Mouse (Mus musculus) lung, embryonic 15.5 days (tissue): ENCODE results near the gene Mrtfa. TPM values are rescaled to one million over a fixed set of nuclear protein-coding genes. Genes with fewer than 3 reads are reported as not detected.

Source experiments
- ATAC-seq: fragments of 200-750 bp; cut with Nextera tagmentation; 2 replicates; pipeline ENCODE4 v1.8.0; 2017; ENCODE audit warnings: moderate number of reproducible peaks, borderline replicate concordance; ENCODE audit not compliant: low FRiP score, low TSS enrichment; ENCODE audit errors: extremely low read depth
- H3K27ac ChIP-seq: fragments of 300-500 bp; sonication (generic); 2 replicates; pipeline ENCODE4 v1.5.1; 2015; ENCODE audit warnings: moderate library complexity, mild to moderate bottlenecking, inconsistent platforms
- H3K27me3 ChIP-seq: fragments of 300-500 bp; sonication (generic); 2 replicates; pipeline ENCODE4 v1.6.1; 2015; ENCODE audit warnings: inconsistent platforms
- H3K36me3 ChIP-seq: fragments of 300-500 bp; sonication (generic); 2 replicates; pipeline ENCODE4 v1.6.1; 2015; ENCODE audit warnings: inconsistent platforms
- H3K4me1 ChIP-seq: fragments of 300-500 bp; sonication (generic); 2 replicates; pipeline ENCODE4 v1.6.1; 2015; ENCODE audit warnings: inconsistent platforms
- H3K4me2 ChIP-seq: fragments of 300-500 bp; sonication (generic); 2 replicates; pipeline ENCODE4 v1.6.1; 2015; ENCODE audit warnings: inconsistent platforms, mild to moderate bottlenecking, moderate library complexity
- H3K4me3 ChIP-seq: fragments of 300-500 bp; sonication (generic); 2 replicates; pipeline ENCODE4 v1.5.1; 2015; ENCODE audit warnings: mild to moderate bottlenecking, inconsistent platforms
- H3K9ac ChIP-seq: fragments of 300-500 bp; sonication (generic); 2 replicates; pipeline ENCODE4 v1.6.1; 2015; ENCODE audit warnings: inconsistent platforms
- H3K9me3 ChIP-seq: fragments of 300-500 bp; sonication (generic); 2 replicates; pipeline ENCODE4 v1.6.1; 2016; ENCODE audit warnings: inconsistent platforms
- whole genome bisulfite sequencing: fragments of 180-500 bp; shearing (Covaris S2); methylation state at CpG from one replicate; pipeline ENCODE4 v1.1.7; 2015; 5-methylcytosine and 5-hydroxymethylcytosine counted together
- polyA plus RNA-seq: library from polyadenylated mRNA; unstranded; fragments of >200 nt; fragmentation: Nextera tagmentation; extraction: Ambion mirVana; gene quantifications from 2 replicates; pipeline ENCODE4 v1.2.1, GENCODE M21; 2015

Gene Mrtfa
- polyA plus RNA-seq: 23.2 and 24.2 TPM in 2 replicates

DNA sequence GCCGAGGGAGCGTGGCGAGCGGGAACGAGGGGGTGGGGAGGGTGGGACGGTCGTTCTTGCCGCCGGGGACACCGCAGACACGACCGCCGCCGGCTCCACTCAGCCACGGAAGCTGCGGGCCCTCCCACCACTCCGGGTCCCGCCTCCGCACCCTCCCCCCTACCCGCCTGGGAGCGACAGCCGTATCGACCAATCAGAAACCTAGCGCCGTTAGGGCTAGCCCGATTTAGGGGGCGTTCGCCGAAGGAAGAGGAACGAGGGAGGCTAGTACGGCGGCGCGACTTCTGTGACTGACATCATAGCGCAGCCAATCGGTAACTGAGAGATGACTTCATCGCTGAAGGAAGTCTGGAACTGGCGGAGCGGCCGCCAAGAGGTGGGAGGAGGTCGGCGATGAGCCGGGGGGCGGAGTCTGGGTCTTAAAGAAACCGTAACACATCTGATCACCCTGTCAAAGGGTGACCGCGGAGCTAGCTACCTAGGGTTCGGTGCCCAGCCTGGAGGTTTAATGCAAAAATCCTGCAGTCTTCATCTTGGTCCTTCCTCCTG is at the start of gene Mrtfa:
Gene Mrtfa, minus strand, starts transcription at position 128 of the 549 bp plus-strand sequence.
- WGBS: under 1% methylated on average over 44 of the region's 48 CpGs
- Histone ChIP-seq H3K27ac (peak within 1 kb of the TSS; percentile 69), H3K4me2 (peak within 1 kb of the TSS; percentile 87), H3K9me3 (no peaks in the 10 kb centered on the region), H3K4me3 (peak within 1 kb of the TSS; percentile 71), H3K9ac (peak within 1 kb of the TSS; percentile 92), H3K36me3 (no peaks in the 10 kb centered on the region), H3K27me3 (no peaks in the 10 kb centered on the region), H3K4me1 (peaks cover 39% of the 10 kb centered on the region)
- peak; percentile 99 for ATAC-seq

DNA sequence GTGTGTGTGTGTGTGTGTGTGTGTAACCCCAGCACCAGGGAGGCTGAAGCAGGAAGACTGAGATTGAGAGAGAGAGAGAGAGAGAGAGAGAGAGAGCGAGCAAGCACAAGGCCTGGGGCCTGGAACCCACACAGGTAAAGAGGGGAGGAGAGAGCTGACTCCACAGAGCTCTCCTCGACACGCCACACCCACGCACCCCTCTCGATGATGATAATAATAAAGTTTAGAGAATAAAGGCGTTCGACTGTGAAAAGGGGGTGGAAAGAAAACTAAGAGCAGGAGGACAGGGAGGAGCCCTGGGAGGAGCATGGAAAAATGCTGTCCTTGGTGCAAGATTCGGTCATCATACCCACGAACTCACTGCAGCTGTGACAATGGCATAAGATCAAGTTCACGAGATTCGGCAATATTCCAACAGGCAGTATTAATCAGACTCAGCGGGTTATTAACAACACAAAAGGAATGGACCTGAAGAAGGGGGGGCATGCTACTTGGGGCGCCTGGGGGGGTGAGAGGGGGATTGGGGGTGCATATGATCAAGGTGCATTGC is 49.3 kb upstream of the Mrtfa start:
- H3K27me3 ChIP-seq: peaks cover 22% of the 10 kb centered on the region
- no peak overlapping the region for H3K4me3 ChIP-seq
- no peaks in the 10 kb centered on the region for H3K9me3 ChIP-seq
- H3K9ac ChIP-seq: no peak overlapping the region
- peaks cover 9% of the 10 kb centered on the region for H3K4me1 ChIP-seq
- no peaks in the 10 kb centered on the region for H3K36me3 ChIP-seq
- H3K4me2 ChIP-seq: no peak overlapping the region
- no peak overlapping the region for H3K27ac ChIP-seq
- ATAC-seq: no peak
- WGBS: 72% methylated on average over 13 of the region's 13 CpGs

DNA sequence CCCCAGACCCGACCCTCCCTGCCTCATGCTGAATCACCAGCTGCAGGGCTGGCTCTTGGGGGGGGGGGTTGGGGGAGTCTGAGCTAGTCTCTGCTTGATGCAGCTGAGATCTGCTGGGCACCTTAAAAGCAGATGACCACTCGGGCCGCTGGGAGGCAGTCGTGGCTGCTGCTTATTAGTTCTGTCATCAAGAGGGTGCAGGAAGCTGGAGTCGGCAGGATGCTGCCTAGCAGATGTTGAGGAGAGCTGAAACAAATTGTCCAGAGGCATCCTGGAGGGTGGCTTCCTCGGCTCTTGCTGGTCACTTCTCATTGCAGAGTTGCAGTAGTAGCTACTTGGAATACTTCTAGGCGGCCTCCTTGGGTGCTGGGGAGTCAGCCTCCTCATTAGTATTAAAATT is 48.7 kb upstream of the Mrtfa start:
- ATAC-seq: no peak
- WGBS: 18% methylated on average over 7 of the region's 7 CpGs
- no peak overlapping the region for H3K27ac ChIP-seq
- no peak overlapping the region for H3K4me2 ChIP-seq
- peaks cover 28% of the 10 kb centered on the region for H3K27me3 ChIP-seq
- H3K9ac ChIP-seq: no peak overlapping the region
- peaks cover 9% of the 10 kb centered on the region for H3K4me1 ChIP-seq
- no peak overlapping the region for H3K4me3 ChIP-seq
- no peaks in the 10 kb centered on the region for H3K36me3 ChIP-seq
- no peaks in the 10 kb centered on the region for H3K9me3 ChIP-seq

DNA sequence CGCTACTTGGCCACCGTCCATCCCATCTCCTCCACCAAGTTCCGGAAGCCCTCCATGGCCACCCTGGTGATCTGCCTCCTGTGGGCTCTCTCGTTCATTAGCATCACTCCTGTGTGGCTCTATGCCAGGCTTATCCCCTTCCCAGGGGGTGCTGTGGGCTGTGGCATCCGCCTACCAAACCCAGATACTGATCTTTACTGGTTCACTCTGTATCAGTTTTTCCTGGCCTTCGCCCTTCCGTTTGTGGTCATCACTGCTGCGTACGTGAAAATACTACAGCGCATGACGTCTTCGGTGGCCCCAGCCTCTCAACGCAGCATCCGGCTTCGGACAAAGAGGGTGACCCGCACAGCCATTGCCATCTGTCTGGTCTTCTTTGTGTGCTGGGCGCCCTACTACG is 46.9 kb upstream of the Mrtfa start:
- no peak overlapping the region for H3K27ac ChIP-seq
- peaks cover 32% of the 10 kb centered on the region for H3K27me3 ChIP-seq
- no peaks in the 10 kb centered on the region for H3K36me3 ChIP-seq
- H3K4me1 ChIP-seq: peaks cover 9% of the 10 kb centered on the region
- H3K9me3 ChIP-seq: no peaks in the 10 kb centered on the region
- 87% methylated on average over 18 of the region's 18 CpGs for WGBS
- H3K4me3 ChIP-seq: no peak overlapping the region
- H3K4me2 ChIP-seq: no peak overlapping the region
- H3K9ac ChIP-seq: no peak overlapping the region
- no peak for ATAC-seq

DNA sequence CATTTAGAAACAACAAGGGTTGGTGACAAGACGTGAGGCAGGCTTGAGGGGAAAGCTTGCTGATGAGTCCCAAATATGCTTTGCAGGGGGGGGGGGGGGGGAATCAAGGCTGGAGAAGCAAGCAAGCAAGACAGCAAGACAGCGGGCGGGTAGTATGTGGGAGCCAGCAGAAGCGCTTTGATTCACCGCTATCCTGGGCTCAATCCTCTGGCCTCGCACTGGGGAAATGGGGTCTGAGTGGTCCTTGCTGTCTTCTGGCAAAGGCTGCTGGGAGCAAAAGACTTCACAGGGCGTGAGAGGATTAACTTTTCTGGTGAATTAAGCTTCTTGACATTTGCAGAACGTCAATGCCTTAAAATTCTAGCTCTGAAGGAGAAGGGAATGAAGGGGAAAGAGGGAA is 45.5 kb upstream of the Mrtfa start:
- 6% methylated on average over 8 of the region's 8 CpGs for WGBS
- Histone ChIP-seq H3K9ac (no peak overlapping the region), H3K4me2 (peak overlapping the region; percentile 55), H3K4me3 (peak overlapping the region; percentile 31), H3K36me3 (no peaks in the 10 kb centered on the region), H3K27me3 (peaks cover 32% of the 10 kb centered on the region), H3K27ac (no peak overlapping the region), H3K9me3 (no peaks in the 10 kb centered on the region), H3K4me1 (peaks cover 9% of the 10 kb centered on the region)
- no peak for ATAC-seq

DNA sequence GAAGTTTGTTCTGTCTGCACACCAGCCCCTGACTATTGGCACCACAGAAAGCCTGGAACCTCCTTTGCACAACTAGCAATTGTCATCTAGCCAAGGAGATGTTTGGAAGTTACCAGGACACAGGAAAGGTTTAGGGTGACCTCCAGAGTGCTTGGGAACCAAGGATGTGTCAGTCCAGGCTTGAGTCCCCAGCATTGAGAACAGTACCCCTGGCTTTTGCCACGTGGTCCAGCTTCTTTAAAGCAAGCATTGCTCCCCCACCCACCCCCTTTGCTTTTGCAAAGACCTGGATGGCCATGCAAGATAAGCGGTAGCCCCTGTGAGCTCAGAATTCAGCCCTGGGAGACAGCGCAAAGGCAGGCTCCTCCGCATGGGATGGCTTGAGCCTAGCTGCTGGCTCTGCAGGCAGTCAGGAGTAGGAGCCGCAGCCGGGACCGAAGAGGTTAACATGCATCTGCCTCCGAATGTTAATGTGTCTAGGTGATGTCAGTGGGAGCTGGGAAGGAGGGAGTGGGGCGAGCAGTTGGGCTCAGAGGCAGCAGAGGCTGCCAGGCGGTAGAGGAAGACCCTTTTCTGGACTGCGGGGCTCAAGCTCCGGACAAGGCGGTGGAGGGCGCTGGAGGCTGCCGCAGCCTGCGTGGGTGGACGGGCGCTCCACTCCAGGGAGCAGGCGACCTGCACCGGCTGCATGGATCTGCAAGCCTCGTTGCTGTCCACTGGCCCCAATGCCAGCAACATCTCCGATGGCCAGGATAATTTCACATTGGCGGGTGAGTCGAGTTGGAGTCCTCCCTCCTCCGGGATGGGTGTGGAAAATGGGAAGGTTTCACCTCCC is 44.7 kb upstream of the Mrtfa start, which contains the start of gene Mchr1:
Gene Mchr1, plus strand, starts transcription at position 414 of the 835 bp plus-strand sequence.
- 2% methylated on average over 25 of the region's 25 CpGs for WGBS
- Histone ChIP-seq H3K9ac (no peak within 1 kb of the TSS), H3K36me3 (no peaks in the 10 kb centered on the region), H3K4me1 (peaks cover 7% of the 10 kb centered on the region), H3K27me3 (peaks cover 32% of the 10 kb centered on the region), H3K4me3 (peak within 1 kb of the TSS; percentile 31), H3K4me2 (peak within 1 kb of the TSS; percentile 55), H3K27ac (no peak within 1 kb of the TSS), H3K9me3 (no peaks in the 10 kb centered on the region)
- ATAC-seq: peak; percentile 78; the same call in 1 of the 2 replicates

DNA sequence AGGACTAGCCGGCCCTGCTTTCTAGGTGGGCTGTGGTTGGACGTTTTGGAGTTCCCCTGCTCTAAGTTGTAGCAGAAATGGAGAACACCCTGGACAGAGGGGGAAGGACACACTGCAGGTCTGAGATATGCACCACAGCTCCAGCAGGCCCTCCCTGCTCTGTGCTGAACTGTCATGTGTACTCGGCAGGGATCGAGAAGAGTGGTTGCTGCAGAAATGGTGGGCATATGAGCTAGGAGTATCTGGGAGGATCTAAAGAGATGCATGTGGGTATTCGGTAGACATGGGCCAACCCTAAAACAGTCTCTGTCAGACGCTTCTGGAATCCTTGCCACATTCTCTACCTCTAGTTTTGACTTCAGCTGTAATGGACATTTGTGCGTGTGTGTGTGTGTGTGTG is 40.8 kb upstream of the Mrtfa start:
- H3K9me3 ChIP-seq: no peaks in the 10 kb centered on the region
- 64% methylated on average over 7 of the region's 7 CpGs for WGBS
- H3K27ac ChIP-seq: no peak overlapping the region
- no peak overlapping the region for H3K4me3 ChIP-seq
- H3K27me3 ChIP-seq: peaks cover 13% of the 10 kb centered on the region; the same call in 1 of the 2 replicates
- ATAC-seq: no peak
- peaks cover 7% of the 10 kb centered on the region for H3K4me1 ChIP-seq
- H3K9ac ChIP-seq: no peak overlapping the region
- H3K36me3 ChIP-seq: no peaks in the 10 kb centered on the region
- no peak overlapping the region for H3K4me2 ChIP-seq

DNA sequence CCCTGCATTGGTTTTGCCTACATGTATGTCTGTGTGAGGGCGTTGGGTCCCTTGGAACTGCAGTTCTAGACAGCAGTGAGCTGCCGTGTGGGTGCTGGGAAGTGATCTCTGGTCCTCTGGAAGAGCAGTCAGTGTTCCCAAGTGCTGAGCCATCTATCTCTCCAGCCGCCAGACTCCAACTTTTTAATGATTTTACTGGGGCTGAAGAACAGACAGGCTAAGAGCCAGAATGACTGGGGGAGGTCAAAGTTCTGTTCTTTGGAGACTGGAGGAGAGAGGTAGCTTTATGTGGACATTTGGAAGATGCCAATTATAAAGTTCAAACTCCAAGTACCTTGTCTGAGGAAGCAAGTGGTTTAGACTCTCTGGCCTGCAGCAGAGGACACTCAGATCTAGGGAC is 39.2 kb upstream of the Mrtfa start:
- Histone ChIP-seq H3K27ac (no peak overlapping the region), H3K9me3 (no peaks in the 10 kb centered on the region), H3K4me1 (no peaks in the 10 kb centered on the region), H3K9ac (no peak overlapping the region), H3K4me2 (no peak overlapping the region), H3K4me3 (no peak overlapping the region), H3K27me3 (peaks cover 10% of the 10 kb centered on the region; the same call in 1 of the 2 replicates), H3K36me3 (no peaks in the 10 kb centered on the region)
- ATAC-seq: no peak
- WGBS: 56% methylated on average over 3 of the region's 3 CpGs

DNA sequence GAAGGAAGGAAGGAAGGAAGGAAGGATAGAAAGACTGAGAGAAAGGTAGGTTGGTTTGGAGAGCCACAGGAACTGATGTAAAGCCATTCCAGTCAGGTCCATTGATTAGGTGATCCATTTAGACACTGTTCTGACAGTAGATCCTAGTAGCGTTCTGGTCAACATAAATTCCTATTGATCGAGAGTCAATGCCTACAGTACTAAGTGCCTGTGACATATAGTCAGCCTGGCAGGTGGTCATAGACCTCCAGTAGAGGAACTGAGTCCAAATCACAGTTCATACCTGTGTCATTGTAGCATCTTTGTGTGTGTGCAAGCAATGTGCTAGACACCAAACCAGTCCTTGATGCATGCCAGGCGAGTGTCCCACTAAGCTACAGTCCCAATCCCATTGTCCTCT is 37.7 kb upstream of the Mrtfa start:
- Histone ChIP-seq H3K9ac (no peak overlapping the region), H3K4me3 (no peak overlapping the region), H3K9me3 (no peaks in the 10 kb centered on the region), H3K4me2 (no peak overlapping the region), H3K4me1 (no peaks in the 10 kb centered on the region), H3K27me3 (no peaks in the 10 kb centered on the region), H3K27ac (no peak overlapping the region), H3K36me3 (no peaks in the 10 kb centered on the region)
- no peak for ATAC-seq
- WGBS: 87% methylated on average over 3 of the region's 3 CpGs

DNA sequence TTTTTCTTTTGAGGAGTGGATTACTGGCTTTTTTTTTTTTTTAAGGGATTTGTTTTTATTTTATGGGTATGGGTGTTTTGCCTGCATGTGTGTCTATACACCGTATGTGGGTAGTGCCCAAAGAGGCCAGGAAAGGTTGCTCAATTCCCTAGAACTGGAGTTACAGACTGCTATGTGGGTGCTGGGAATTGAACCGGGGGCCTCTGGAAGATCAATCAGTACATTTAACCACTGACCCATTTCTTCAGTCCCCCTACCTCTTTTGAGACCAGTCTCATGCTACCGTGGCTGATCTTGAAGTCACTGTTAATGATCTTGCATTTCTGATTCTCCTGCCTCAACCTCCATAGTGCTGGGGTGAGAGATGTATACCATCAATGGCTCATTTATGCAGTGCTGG is 36.7 kb upstream of the Mrtfa start:
- ATAC-seq: no peak
- WGBS: 86% methylated on average over 3 of the region's 3 CpGs

DNA sequence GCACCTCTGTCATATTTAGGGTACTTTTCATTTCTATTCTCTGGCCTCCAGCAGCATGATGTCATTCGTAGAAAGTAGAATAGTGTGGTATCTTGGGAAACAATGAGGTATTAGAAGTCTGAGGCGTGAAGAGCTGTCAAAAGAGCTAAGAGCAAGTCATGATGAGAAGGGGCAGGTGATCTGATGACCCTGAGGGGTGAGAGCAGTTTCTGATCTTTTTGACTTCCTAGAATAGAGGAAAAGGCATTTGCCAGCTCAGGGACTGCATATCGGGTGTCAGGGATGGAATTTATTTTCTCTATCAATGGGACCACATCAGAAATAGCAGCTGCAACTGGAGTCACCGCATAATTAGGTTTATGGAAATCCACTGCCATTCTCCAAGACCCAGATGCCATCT is 36.2 kb upstream of the Mrtfa start:
- Histone ChIP-seq H3K4me3 (no peak overlapping the region), H3K27me3 (no peaks in the 10 kb centered on the region), H3K4me2 (no peak overlapping the region), H3K9ac (no peak overlapping the region), H3K36me3 (no peaks in the 10 kb centered on the region), H3K27ac (no peak overlapping the region), H3K4me1 (no peaks in the 10 kb centered on the region), H3K9me3 (no peaks in the 10 kb centered on the region)
- no peak for ATAC-seq
- 74% methylated on average over 4 of the region's 4 CpGs for WGBS

More for the DNA sequence above, 36.7 kb upstream of the Mrtfa start:
- H3K9ac ChIP-seq: no peak overlapping the region
- no peaks in the 10 kb centered on the region for H3K27me3 ChIP-seq
- H3K4me2 ChIP-seq: no peak overlapping the region
- no peaks in the 10 kb centered on the region for H3K4me1 ChIP-seq
- H3K27ac ChIP-seq: no peak overlapping the region
- H3K4me3 ChIP-seq: no peak overlapping the region
- H3K9me3 ChIP-seq: no peaks in the 10 kb centered on the region
- no peaks in the 10 kb centered on the region for H3K36me3 ChIP-seq

DNA sequence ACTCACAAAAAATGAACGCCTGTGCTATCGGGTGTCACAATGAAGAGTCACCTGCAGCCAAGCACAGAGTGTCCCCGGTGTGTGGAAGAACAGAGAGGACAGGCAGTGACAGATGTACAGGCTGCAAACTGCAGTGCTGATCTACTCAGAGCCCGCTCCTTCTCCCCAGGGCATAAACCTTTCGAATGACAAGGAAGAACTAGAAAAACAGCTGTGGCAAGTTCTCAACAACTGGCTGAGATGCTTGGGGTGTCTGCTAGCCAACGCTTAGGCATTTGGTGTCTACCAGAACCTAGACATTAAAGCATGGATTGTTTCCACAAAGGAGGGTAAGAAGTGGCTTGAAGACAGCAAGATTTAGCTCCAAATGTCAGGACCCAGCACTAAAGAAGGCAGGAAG is 35.2 kb upstream of the Mrtfa start:
- ATAC-seq: no peak
- no peak overlapping the region for H3K4me3 ChIP-seq
- 62% methylated on average over 6 of the region's 6 CpGs for WGBS
- no peak overlapping the region for H3K4me2 ChIP-seq
- no peaks in the 10 kb centered on the region for H3K9me3 ChIP-seq
- no peaks in the 10 kb centered on the region for H3K4me1 ChIP-seq
- H3K9ac ChIP-seq: no peak overlapping the region
- H3K36me3 ChIP-seq: no peaks in the 10 kb centered on the region
- H3K27me3 ChIP-seq: no peaks in the 10 kb centered on the region
- no peak overlapping the region for H3K27ac ChIP-seq
